Mouse (Mus musculus): ENCODE data around the gene Acd. TPM values are rescaled to one million over a fixed set of nuclear protein-coding genes. Genes with fewer than 3 reads are reported as not detected.
A peak's percentile ranks its signal among the peaks of the same experiment; 100 is the strongest.

The Acd gene
- polyA plus RNA-seq (2016; fragmentation: Nextera tagmentation; extraction: Ambion mirVana) = 73.6 and 78.2 TPM in 2 replicates

DNA sequence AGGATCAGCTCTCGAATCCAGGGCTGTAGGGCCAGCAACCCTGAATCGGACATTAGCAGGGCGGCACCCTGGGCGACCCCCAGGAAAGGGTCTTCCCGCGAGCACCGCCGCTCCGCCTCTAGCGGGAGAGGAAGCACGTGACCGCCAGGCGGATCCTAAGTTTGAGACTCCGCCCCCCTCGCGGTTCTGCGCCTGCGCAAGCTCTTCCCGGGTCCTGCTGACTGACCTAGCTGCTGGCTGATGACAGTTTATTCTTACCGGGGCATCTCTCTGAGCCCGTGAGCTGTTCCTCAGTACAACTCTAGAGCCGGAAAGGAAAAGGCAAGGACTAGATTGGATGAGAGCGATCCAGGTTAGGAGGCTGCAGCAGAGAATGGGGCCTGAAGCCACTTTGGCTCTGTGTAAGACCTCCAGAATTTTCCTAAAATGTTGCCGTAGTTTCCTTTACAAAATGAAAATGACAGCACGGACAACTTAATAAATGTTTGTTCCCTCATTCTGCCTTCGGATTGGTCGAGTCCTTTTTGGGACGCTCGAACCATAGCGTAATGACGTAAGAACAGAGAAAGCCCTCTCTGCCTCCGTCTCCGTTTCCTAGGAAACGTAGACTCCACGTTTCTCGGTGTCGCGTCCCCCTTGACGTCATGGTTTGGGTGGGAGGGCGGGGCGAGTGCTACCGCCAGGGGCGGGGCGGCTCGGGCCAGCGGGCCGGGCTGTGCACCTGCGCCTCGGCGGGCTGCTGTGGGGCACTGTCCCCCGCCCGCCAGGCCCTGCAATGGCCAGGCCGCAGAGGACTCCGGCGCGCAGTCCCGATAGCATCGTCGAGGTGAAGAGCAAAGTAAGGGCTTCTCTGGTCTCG, at the start of gene Acd, which contains the start of gene Pard6a:
Gene Acd (minus strand): TSS at position 137 of the 859 bp plus-strand sequence.
Gene Pard6a (plus strand): TSS at position 183 of the 859 bp plus-strand sequence.
- peak within 1 kb of the TSS; percentile 90 for H3K4me2 ChIP-seq (replicated peaks)
- H3K36me3 ChIP-seq = peaks cover 41% of the 10 kb centered on the region
- peaks cover 19% of the 10 kb centered on the region for H3K4me1 ChIP-seq
- peak within 1 kb of the TSS; percentile 90 for H3K27ac ChIP-seq
- peak; percentile 53 for ATAC-seq (ENCODE audit: insufficient number of reproducible peaks, insufficient read depth, low FRiP score, low TSS enrichment)
- no peaks in the 10 kb centered on the region for H3K9me3 ChIP-seq
- peak within 1 kb of the TSS; percentile 54 for H3K9ac ChIP-seq
- no peaks in the 10 kb centered on the region; the same call in 1 of the 2 replicates for H3K27me3 ChIP-seq
- H3K4me3 ChIP-seq = peak within 1 kb of the TSS; percentile 71
- under 1% methylated on average over 60 of the region's 60 CpGs for WGBS

DNA sequence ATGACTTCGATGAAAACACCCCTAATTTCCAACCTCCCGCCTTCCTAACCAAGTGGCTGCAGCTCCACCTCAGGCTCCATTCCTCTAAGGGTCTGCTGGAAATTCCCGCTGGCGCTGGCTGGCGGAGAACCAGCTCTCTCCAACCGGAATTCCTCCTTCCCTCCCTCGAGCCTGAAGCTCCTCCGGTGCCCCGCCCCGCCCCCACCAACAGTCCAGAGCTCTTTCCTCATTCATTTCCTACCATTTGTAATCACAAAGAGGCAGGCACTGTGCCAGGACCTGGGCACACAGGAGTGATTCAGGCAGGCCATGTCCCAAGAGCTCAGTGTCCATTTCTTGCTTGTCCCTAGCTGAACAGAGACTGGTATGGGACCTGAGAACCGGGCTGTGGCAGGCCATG, 49.7 kb upstream of the Acd start:
- no peak overlapping the region for H3K9ac ChIP-seq
- no peak overlapping the region for H3K4me3 ChIP-seq
- 0 out of 2 replicates have a peak, but pooled peaks cover 2% of the 10 kb centered on the region for H3K36me3 ChIP-seq
- H3K4me1 ChIP-seq = peaks cover 16% of the 10 kb centered on the region
- H3K27me3 ChIP-seq = no peaks in the 10 kb centered on the region
- no peak for ATAC-seq (ENCODE audit: insufficient number of reproducible peaks, insufficient read depth, low FRiP score, low TSS enrichment)
- no peaks in the 10 kb centered on the region for H3K9me3 ChIP-seq
- H3K4me2 ChIP-seq (replicated peaks) = no peak overlapping the region; the same call in 1 of the 2 replicates
- 9% methylated on average over 11 of the region's 11 CpGs for WGBS
- peak overlapping the region; percentile 36; the same call in 1 of the 2 replicates for H3K27ac ChIP-seq

DNA sequence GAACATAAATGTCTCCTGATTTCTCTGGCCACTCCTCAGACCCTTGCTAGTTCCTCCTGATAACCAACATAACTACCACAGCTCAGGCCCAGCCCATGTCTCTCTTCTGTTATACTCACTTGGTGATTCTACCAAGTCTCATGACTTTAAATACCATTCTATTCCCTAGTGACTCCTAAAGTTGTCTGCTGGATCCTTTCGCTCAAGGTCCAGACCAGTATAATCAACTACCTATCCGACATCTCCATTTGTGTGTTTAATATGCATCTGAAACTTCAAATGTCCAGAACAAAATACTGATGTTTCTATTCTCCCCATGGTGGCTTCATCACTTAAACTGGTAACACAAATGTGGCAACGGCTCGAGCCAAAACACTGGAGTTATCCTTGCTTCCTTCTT, 42.4 kb upstream of the Acd start:
- H3K27ac ChIP-seq = no peak overlapping the region
- no peak overlapping the region for H3K9ac ChIP-seq
- peaks cover 8% of the 10 kb centered on the region; the same call in 1 of the 2 replicates for H3K4me1 ChIP-seq
- WGBS = 88% methylated on average over 4 of the region's 4 CpGs
- no peaks in the 10 kb centered on the region for H3K27me3 ChIP-seq
- H3K4me3 ChIP-seq = no peak overlapping the region
- 0 out of 2 replicates have a peak, but pooled peaks cover 2% of the 10 kb centered on the region for H3K36me3 ChIP-seq
- no peak overlapping the region for H3K4me2 ChIP-seq (replicated peaks)
- no peaks in the 10 kb centered on the region for H3K9me3 ChIP-seq
- ATAC-seq (ENCODE audit: insufficient number of reproducible peaks, insufficient read depth, low FRiP score, low TSS enrichment) = no peak

DNA sequence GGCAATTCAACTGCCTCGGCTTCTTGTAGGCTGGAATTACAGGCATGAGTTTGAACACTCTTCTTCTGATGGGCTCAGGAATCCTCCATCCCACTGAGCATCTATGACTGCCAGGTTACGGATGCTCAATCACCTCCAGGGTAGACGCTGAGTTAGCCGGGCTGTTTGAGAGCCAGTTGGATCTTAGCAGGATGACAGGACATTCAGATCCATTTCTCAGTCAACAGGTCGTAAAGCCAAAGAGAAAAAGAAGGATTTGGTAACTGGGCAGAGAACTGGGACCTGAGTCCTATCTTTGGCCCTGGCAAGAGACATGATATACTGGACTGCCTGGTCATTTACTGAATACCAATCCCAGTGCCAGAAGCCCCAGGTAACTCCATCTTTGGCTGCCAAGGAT, 38.3 kb upstream of the Acd start:
- H3K36me3 ChIP-seq = 0 out of 2 replicates have a peak, but pooled peaks cover 5% of the 10 kb centered on the region
- no peak overlapping the region for H3K4me2 ChIP-seq (replicated peaks)
- no peak overlapping the region for H3K27ac ChIP-seq
- H3K4me3 ChIP-seq = no peak overlapping the region
- 90% methylated on average over 5 of the region's 5 CpGs for WGBS
- no peak overlapping the region for H3K9ac ChIP-seq
- no peaks in the 10 kb centered on the region for H3K27me3 ChIP-seq
- ATAC-seq (ENCODE audit: insufficient number of reproducible peaks, insufficient read depth, low FRiP score, low TSS enrichment) = no peak
- H3K4me1 ChIP-seq = no peaks in the 10 kb centered on the region
- no peaks in the 10 kb centered on the region for H3K9me3 ChIP-seq

DNA sequence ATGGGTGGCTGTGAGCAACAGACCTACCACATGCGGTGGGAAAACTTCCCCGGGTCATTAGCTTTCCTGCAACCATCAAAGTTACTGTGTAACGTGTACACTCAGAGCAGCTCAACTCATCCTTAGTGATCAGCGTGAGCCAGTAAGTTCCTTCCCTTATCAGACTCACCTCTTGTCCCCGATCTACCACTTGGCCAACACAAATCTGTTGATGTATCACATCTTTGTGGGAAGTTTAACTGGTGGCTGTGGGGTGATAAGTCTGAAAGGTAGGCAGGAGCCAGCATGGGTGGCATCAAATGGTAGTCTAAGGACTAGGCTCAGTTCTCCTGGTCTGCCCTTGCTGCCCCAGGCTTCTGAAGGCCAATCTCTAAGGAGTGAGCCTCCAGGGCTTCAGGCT, 31.3 kb upstream of the Acd start:
- H3K4me3 ChIP-seq = no peak overlapping the region
- H3K9ac ChIP-seq = no peak overlapping the region
- H3K36me3 ChIP-seq = peaks cover 14% of the 10 kb centered on the region
- H3K27me3 ChIP-seq = no peaks in the 10 kb centered on the region
- H3K4me2 ChIP-seq (replicated peaks) = no peak overlapping the region
- no peaks in the 10 kb centered on the region for H3K9me3 ChIP-seq
- no peaks in the 10 kb centered on the region for H3K4me1 ChIP-seq
- ATAC-seq (ENCODE audit: insufficient number of reproducible peaks, insufficient read depth, low FRiP score, low TSS enrichment) = no peak
- 91% methylated on average over 5 of the region's 5 CpGs for WGBS
- no peak overlapping the region for H3K27ac ChIP-seq

DNA sequence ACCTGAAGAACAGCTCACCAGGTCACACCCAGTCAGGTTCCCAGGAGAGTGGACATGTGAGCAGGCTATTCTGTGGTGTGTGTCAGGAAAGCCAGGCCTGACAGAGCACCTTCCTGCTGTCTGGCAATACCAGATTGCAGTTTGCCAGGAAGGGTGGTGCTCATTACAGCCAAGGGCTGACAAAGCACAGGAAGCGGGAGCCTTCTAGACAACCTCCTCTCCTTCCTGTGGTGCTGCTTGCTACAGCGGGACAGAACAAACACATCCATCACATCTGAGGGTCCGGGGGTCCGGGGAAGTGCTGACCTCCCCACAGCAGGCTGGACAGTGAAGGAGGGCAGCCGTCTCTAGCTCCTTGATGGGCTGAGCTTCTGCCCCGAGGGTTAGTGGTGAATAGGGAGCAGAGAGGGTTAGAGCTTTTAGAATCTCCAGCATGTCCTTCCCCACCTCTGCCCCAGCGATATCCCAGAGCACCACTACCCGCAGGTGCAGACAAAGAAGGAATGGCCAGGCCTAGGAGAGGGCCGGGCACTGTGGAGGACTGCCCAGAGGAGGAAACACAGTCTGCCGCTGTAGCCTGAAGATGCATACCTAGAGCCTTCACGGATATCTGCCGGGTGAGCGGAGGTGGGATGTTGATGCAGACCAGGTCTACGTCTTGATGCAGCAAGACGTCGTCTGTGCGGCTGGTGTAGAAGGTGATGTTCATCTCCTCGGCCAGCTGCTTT, 26.7 kb upstream of the Acd start:
- Histone ChIP-seq H3K36me3 (peaks cover 36% of the 10 kb centered on the region), H3K4me3 (no peak overlapping the region), H3K4me1 (no peaks in the 10 kb centered on the region), H3K27me3 (no peaks in the 10 kb centered on the region), H3K9ac (no peak overlapping the region), H3K27ac (no peak overlapping the region), H3K9me3 (no peaks in the 10 kb centered on the region), H3K4me2 (replicated peaks) (no peak overlapping the region)
- 85% methylated on average over 18 of the region's 18 CpGs for WGBS
- ATAC-seq (ENCODE audit: insufficient number of reproducible peaks, insufficient read depth, low FRiP score, low TSS enrichment) = no peak

DNA sequence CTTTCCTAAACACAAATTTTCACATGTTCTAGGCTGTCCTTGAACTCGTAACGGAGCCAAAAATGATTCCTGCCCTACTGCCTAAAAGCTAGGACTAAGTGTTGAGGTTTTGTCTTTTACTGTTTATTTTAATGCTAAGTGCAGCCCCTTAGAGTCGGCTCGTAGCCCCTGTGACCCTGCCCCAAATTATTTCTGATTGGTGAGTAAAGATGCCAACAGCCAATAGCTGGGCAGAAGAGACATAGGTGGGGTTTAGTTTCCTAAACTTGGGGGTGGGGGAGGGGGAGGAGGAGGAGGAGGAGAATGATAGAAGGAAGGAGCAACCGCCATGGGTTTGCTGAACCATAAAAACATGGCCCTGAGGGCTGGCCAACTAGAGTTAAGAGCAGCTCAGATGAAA, 24.8 kb upstream of the Acd start:
- no peak for ATAC-seq (ENCODE audit: insufficient number of reproducible peaks, insufficient read depth, low FRiP score, low TSS enrichment)
- Histone ChIP-seq H3K27me3 (no peaks in the 10 kb centered on the region), H3K27ac (no peak overlapping the region), H3K4me2 (replicated peaks) (no peak overlapping the region), H3K4me1 (no peaks in the 10 kb centered on the region), H3K4me3 (no peak overlapping the region), H3K9me3 (no peaks in the 10 kb centered on the region), H3K9ac (no peak overlapping the region), H3K36me3 (peaks cover 32% of the 10 kb centered on the region)
- 74% methylated on average over 5 of the region's 5 CpGs for WGBS

DNA sequence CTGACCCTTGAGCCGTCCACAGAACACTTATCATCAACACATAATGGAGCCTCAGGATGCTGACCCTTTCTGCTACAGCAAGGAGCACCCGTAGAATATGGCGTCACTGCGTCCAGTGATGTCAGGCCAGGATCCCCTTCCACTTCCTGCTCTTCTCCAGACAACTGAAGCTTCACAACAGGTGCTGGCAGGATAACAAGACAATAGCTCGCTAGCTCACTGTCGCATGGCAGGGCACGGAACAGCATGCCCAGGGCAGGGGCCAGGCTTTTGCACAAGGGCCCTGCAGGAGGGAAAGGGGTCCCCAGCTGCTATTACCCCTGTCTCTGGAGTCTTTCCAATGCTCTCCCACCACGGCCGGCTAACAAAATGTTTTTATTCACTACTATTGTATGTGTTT, 22.0 kb upstream of the Acd start:
- ATAC-seq (ENCODE audit: insufficient number of reproducible peaks, insufficient read depth, low FRiP score, low TSS enrichment) = no peak
- Histone ChIP-seq H3K4me1 (no peaks in the 10 kb centered on the region), H3K27ac (no peak overlapping the region), H3K9ac (no peak overlapping the region), H3K36me3 (peaks cover 29% of the 10 kb centered on the region), H3K9me3 (no peaks in the 10 kb centered on the region), H3K27me3 (no peaks in the 10 kb centered on the region), H3K4me2 (replicated peaks) (no peak overlapping the region), H3K4me3 (no peak overlapping the region)
- WGBS = 88% methylated on average over 9 of the region's 9 CpGs

DNA sequence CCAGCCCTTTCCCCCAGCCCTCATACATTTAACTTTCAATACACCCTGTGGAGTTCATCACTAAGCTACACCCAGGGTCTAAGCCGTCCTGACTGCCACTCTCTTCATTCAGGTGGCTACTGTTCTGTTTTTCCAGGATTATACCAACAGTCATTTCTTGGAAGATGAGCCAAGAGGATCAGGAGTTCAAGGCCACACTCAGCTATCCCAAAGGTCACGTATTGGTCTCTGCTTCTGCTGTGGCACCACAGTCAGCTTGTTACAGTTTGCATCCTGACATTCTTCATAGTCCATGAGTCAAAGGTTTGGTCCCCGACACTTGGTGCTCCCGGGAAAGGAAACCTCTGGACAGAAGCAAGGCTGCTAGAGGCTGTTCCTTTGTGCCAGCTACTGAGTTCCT, 18.7 kb upstream of the Acd start:
- Histone ChIP-seq H3K4me1 (no peaks in the 10 kb centered on the region), H3K4me2 (replicated peaks) (no peak overlapping the region), H3K27ac (no peak overlapping the region), H3K4me3 (no peak overlapping the region), H3K36me3 (peaks cover 25% of the 10 kb centered on the region), H3K27me3 (no peaks in the 10 kb centered on the region), H3K9me3 (no peaks in the 10 kb centered on the region), H3K9ac (no peak overlapping the region)
- WGBS = 80% methylated on average over 4 of the region's 4 CpGs
- no peak for ATAC-seq (ENCODE audit: insufficient number of reproducible peaks, insufficient read depth, low FRiP score, low TSS enrichment)

DNA sequence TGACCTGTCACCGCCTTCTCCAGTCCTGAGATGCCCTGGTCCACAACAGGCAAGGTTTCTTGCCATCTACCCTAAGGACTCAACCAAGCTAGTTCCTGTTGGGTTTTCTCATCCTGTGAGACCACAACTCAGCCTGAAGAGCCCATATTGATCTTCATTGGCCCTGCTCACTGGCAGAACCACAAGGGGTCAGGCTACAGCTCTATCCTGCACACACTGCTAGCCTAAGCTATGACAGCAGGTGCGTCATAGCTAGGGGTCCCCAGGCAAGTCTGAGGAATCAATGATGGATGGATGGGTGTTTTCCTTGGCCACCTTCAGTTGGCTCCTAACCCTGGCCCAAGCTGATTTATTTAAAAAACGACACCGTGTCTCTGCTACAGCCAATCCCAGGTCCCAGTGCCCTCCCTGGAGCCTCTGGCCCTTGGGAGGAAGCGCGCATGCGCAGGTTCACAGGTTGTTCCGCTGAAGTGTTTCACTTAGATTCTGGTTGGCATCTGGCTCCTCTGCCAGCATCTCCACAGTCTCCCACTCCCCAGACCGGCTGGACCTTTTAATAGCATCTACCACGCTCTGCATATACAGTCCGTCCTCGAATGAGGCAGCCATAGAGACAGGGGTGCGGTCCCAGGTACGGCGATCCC, 15.5 kb upstream of the Acd start:
- Histone ChIP-seq H3K27me3 (no peaks in the 10 kb centered on the region), H3K4me1 (no peaks in the 10 kb centered on the region), H3K27ac (no peak overlapping the region), H3K4me2 (replicated peaks) (no peak overlapping the region), H3K9me3 (no peaks in the 10 kb centered on the region), H3K9ac (no peak overlapping the region), H3K4me3 (no peak overlapping the region), H3K36me3 (peaks cover 16% of the 10 kb centered on the region)
- whole genome bisulfite sequencing = 92% methylated on average over 15 of the region's 15 CpGs
- no peak for ATAC-seq (ENCODE audit: insufficient number of reproducible peaks, insufficient read depth, low FRiP score, low TSS enrichment)

DNA sequence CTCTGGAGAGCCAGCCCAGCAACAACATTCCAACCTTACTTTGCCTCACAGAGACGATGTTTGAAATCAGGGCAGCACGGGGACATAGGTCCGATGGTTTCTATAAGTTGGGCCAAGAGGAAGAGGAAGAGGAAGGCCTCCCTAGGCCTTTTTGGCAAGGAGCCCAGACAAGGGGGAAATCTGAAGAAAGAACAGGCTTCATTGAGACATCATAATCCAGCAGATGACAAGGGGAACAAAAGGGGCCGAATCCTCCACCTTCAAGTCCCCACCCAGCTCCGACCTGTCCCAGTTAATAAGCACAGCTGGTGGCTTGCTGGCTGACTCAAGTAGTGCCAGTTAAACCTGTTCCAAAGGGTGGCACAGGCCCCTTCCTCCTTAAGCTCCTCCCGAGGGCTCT, 14.1 kb upstream of the Acd start:
- WGBS = 79% methylated on average over 6 of the region's 6 CpGs
- Histone ChIP-seq H3K9ac (no peak overlapping the region), H3K4me2 (replicated peaks) (no peak overlapping the region), H3K4me3 (no peak overlapping the region), H3K27me3 (no peaks in the 10 kb centered on the region), H3K27ac (no peak overlapping the region), H3K36me3 (peaks cover 16% of the 10 kb centered on the region), H3K4me1 (no peaks in the 10 kb centered on the region), H3K9me3 (no peaks in the 10 kb centered on the region)
- ATAC-seq (ENCODE audit: insufficient number of reproducible peaks, insufficient read depth, low FRiP score, low TSS enrichment) = no peak

All from embryonic facial prominence, embryonic 12.5 days (tissue).